Mouse (Mus musculus) testis, adult 2 months (tissue): Measurements from ENCODE around the gene Gse1.

Experiments
- CTCF ChIP-seq: fragments of 200-500 bp; IDR thresholded peaks from 2 replicates; pipeline ENCODE4 v1.5.1; 2012; ENCODE audit warnings: low read depth, mild to moderate bottlenecking, inconsistent platforms, low read length, moderate library complexity; ENCODE audit not compliant: control insufficient read depth, insufficient read depth, insufficient replicate concordance
- POLR2A ChIP-seq: fragments of 200-500 bp; IDR thresholded peaks from 2 replicates; pipeline ENCODE4 v1.6.1; 2012; ENCODE audit warnings: low read depth, mild to moderate bottlenecking, inconsistent platforms, low read length, moderate library complexity; ENCODE audit not compliant: control insufficient read depth

DNA sequence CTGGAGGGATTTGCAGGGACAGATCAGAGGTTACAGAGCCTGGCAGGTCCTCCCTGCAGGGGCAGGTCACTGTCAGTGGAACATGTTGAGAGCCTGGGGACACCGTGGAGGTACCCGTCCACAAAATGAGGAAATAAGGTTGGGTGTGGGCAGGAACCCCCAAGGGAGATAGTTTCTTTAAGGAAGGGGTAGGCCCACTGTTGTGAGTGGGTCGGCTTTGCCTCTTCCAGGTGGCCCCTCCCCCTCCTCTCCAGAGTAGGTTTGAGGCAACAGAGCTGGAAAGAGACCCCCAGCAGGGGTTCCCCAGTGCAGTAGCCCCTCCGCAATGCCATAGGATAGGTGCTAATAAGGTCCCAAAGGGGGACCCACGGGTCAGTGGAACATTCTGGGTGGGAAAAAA, 274.2 kb downstream of the Gse1 start:
- no peak for TF ChIP-seq CTCF
- no peak for TF ChIP-seq POLR2A
